Mouse (Mus musculus) lung, adult 2 months (tissue): ENCODE measurements around the gene Rpl14. TPM values are rescaled to one million over a fixed set of nuclear protein-coding genes. Genes with fewer than 3 reads are reported as not detected.

ENCODE experiments used
- DNase-seq: peaks from one replicate; pipeline ENCODE4 v3.0.0; 2022
- H3K4me1 ChIP-seq: fragments of 200-500 bp; 2 replicates; pipeline ENCODE4 v1.6.1; 2011; ENCODE audit warnings: low read length; ENCODE audit not compliant: control insufficient read depth, insufficient read depth
- H3K4me3 ChIP-seq: fragments of 200-500 bp; replicated peaks from 2 replicates; pipeline ENCODE3; 2011; ENCODE audit warnings: low read depth, mild to moderate bottlenecking, control low read depth, low read length; ENCODE audit errors: extremely low read depth
- CTCF ChIP-seq: fragments of 200-500 bp; IDR thresholded peaks from 2 replicates; pipeline ENCODE4 v1.5.1; 2011; ENCODE audit warnings: mild to moderate bottlenecking, low read length, control low read depth; ENCODE audit not compliant: insufficient read depth
- POLR2A ChIP-seq: fragments of 200-500 bp; IDR thresholded peaks from 2 replicates; pipeline ENCODE4 v1.6.1; 2011; ENCODE audit warnings: low read depth, mild to moderate bottlenecking, control low read depth, low read length, borderline replicate concordance; ENCODE audit errors: extremely low read depth
- WGBS: fragments of 180-500 bp; shearing (Covaris S2); methylation state at CpG from one replicate; pipeline ENCODE4 v1.1.7; 2018; 5-methylcytosine and 5-hydroxymethylcytosine counted together
- polyA plus RNA-seq: library from polyadenylated mRNA; depleted of rRNA; stranded (reverse); fragments of >200 nt; gene quantifications from 2 replicates; pipeline ENCODE4 v1.2.3, GENCODE M21; 2012

The Rpl14 gene
- polyA plus RNA-seq, 1 experiment, result 319 TPM

- H3K4me3 ChIP-seq, result no peak overlapping the region
- DNase-seq, result no peak
- H3K4me1 ChIP-seq, result peaks cover 8% of the 10 kb centered on the region; the same call in 1 of the 2 replicates
- TF ChIP-seq CTCF (no peak), POLR2A (no peak)
- 75% methylated on average over 7 of the region's 7 CpGs for WGBS
Observed at GRCm38 (mm10) chr9:120579808-120580207, 8.6 kb downstream of the Rpl14 start.

- 20% methylated on average over 21 of the region's 21 CpGs for WGBS
- no peak for DNase-seq
- TF ChIP-seq CTCF (no peak), POLR2A (no peak)
Observed at GRCm38 (mm10) chr9:120581941-120582618, 10.8 kb downstream of the Rpl14 start.

GRCm38 (mm10) chr9:120582619-120583308, 11.5 kb downstream of the Rpl14 start:
- TF ChIP-seq POLR2A (peak; percentile 30; the same call in 1 of the 2 replicates), CTCF (peak; percentile 77)

More at GRCm38 (mm10) chr9:120581941-120582618, 10.8 kb downstream of the Rpl14 start:
- peak overlapping the region; percentile 48 for H3K4me3 ChIP-seq
- peaks cover 8% of the 10 kb centered on the region; the same call in 1 of the 2 replicates for H3K4me1 ChIP-seq

GRCm38 (mm10) chr9:120583314-120583713, 12.1 kb downstream of the Rpl14 start:
- 78% methylated on average over 3 of the region's 3 CpGs for WGBS
- TF ChIP-seq CTCF (no peak), POLR2A (no peak)
- DNase-seq, result no peak
- 0 out of 2 replicates have a peak, but pooled peaks cover 5% of the 10 kb centered on the region for H3K4me1 ChIP-seq
- no peak overlapping the region for H3K4me3 ChIP-seq

More at GRCm38 (mm10) chr9:120582619-120583308, 11.5 kb downstream of the Rpl14 start:
- peak; percentile 84 for DNase-seq
- 7% methylated on average over 28 of the region's 28 CpGs for WGBS
- Histone ChIP-seq H3K4me1 (peaks cover 5% of the 10 kb centered on the region; the same call in 1 of the 2 replicates), H3K4me3 (peak overlapping the region; percentile 48)

- WGBS, result 4% methylated on average over 3 of the region's 3 CpGs
- peak; percentile 71 for DNase-seq
- TF ChIP-seq POLR2A, result no peak
- TF ChIP-seq CTCF, result peak; percentile 73
- H3K4me1 ChIP-seq, result 0 out of 2 replicates have a peak, but pooled peaks cover 5% of the 10 kb centered on the region
- H3K4me3 ChIP-seq, result no peak overlapping the region
Observed at GRCm38 (mm10) chr9:120586546-120586945, 15.3 kb downstream of the Rpl14 start.

- WGBS, result 1% methylated on average over 9 of the region's 9 CpGs
- Histone ChIP-seq H3K4me3 (no peak overlapping the region), H3K4me1 (no peaks in the 10 kb centered on the region)
- DNase-seq, result peak; percentile 80
- TF ChIP-seq POLR2A (no peak), CTCF (peak; percentile 78)
Observed at GRCm38 (mm10) chr9:120591490-120591889, 20.2 kb downstream of the Rpl14 start.

- WGBS, result 65% methylated on average over 9 of the region's 9 CpGs
- H3K4me3 ChIP-seq, result no peak overlapping the region
- TF ChIP-seq POLR2A (no peak), CTCF (no peak)
- H3K4me1 ChIP-seq, result no peaks in the 10 kb centered on the region
- DNase-seq, result no peak
Observed at GRCm38 (mm10) chr9:120593383-120594101, 22.3 kb downstream of the Rpl14 start.

- no peaks in the 10 kb centered on the region for H3K4me1 ChIP-seq
- no peak for DNase-seq
- TF ChIP-seq CTCF (no peak), POLR2A (no peak)
- WGBS, result 67% methylated on average over 6 of the region's 6 CpGs
- no peak overlapping the region for H3K4me3 ChIP-seq
Observed at GRCm38 (mm10) chr9:120594839-120595238, 23.6 kb downstream of the Rpl14 start.

GRCm38 (mm10) chr9:120595306-120595705, 24.1 kb downstream of the Rpl14 start:
- no peak for DNase-seq
- TF ChIP-seq CTCF (no peak), POLR2A (no peak)
- H3K4me3 ChIP-seq, result no peak overlapping the region
- no peaks in the 10 kb centered on the region for H3K4me1 ChIP-seq
- WGBS, result 68% methylated on average over 4 of the region's 4 CpGs
